In genomic region chr1:39900181-39901005, GRCm38 (mm10) we compare ENCODE assay signal across 8 mouse cellular contexts. TPM values are rescaled to one million over a fixed set of nuclear protein-coding genes. Genes with fewer than 3 reads are reported as not detected.
A peak's percentile ranks its signal among the peaks of the same experiment; 100 is the strongest.
DNase-seq lines count a peak whose midpoint lies in the region; ATAC-seq and TF ChIP-seq lines count a peak whose summit lies in the region.

Gene Map4k4 (plus strand): TSS chr1:39900913.

- H3K79me2 ChIP-seq in macrophage (ENCODE audit: inconsistent target): peaks cover 41% of the 10 kb centered on the region

- peak within 1 kb of the TSS; percentile 100 for H3K9ac ChIP-seq in hindbrain, embryonic 14.5 days

- peak; percentile 63 for DNase-seq in R1 (ENCODE audit: low read depth, low spot score)
- DNase-seq in cerebellum, postnatal 25 days: peak; percentile 84 to 93
- peak; percentile 68 for DNase-seq in gastrocnemius, adult 18-20 months (ENCODE audit: low spot score)
- DNase-seq in hindbrain, embryonic 14.5 days (ENCODE audit: low spot score): peak; percentile 82
- peak; percentile 69 to 81 for DNase-seq in left cerebral cortex, adult 2 months (ENCODE audit: extremely low spot score in 1 of 2, low spot score in 2 of 2)
- DNase-seq in retina, postnatal 7 days (ENCODE audit: low read depth, low spot score): peak; percentile 60
- DNase-seq in urinary bladder, postnatal 14 days (ENCODE audit: low spot score): peak; percentile 83

- peak within 1 kb of the TSS; percentile 90 for H3K4me2 ChIP-seq in hindbrain, embryonic 14.5 days (replicated peaks)

- ATAC-seq in hindbrain, embryonic 14.5 days (ENCODE audit: low FRiP score): peak; percentile 89

- peak within 1 kb of the TSS; percentile 100 for H3K27ac ChIP-seq in hindbrain, embryonic 14.5 days
- H3K27ac ChIP-seq in left cerebral cortex, adult 2 months: peak within 1 kb of the TSS; percentile 95
- H3K27ac ChIP-seq in macrophage: peak within 1 kb of the TSS; percentile 68

- H3K4me3 ChIP-seq in hindbrain, embryonic 14.5 days (replicated peaks; ENCODE audit: low read length): peak within 1 kb of the TSS; percentile 95
- peak within 1 kb of the TSS; percentile 69 for H3K4me3 ChIP-seq in left cerebral cortex, adult 2 months
- H3K4me3 ChIP-seq in macrophage (ENCODE audit: inconsistent target): peak within 1 kb of the TSS; percentile 68

- intact Hi-C loops in left cerebral cortex, adult 2 months (cut with DNase I): loop anchor here (2.0 to 5.0 kb wide), 3 partner anchors 37 to 138 kb away; no protein-coding TSS in a partner anchor

- WGBS in hindbrain, embryonic 14.5 days: under 1% methylated on average over 75 of the region's 97 CpGs
- WGBS in macrophage (ENCODE audit: missing documents): 6% methylated on average over 68 of the region's 97 CpGs

- no peaks in the 10 kb centered on the region for H3K27me3 ChIP-seq in hindbrain, embryonic 14.5 days (ENCODE audit: control insufficient read depth, insufficient read depth, low read length)

- peaks cover 16% of the 10 kb centered on the region for H3K36me3 ChIP-seq in hindbrain, embryonic 14.5 days (replicated peaks; ENCODE audit: control insufficient read depth, insufficient read depth)
- H3K36me3 ChIP-seq in macrophage (ENCODE audit: inconsistent target): no peaks in the 10 kb centered on the region

- H3K4me1 ChIP-seq in hindbrain, embryonic 14.5 days (replicated peaks; ENCODE audit: control insufficient read depth, insufficient read depth, low read length): peaks cover 39% of the 10 kb centered on the region

- no peak for TF ChIP-seq CTCF in left cerebral cortex, adult 2 months (IDR thresholded peaks at IDR 0.05)

- H3K9me3 ChIP-seq in hindbrain, embryonic 14.5 days (ENCODE audit: control insufficient read depth, low read length): no peaks in the 10 kb centered on the region

RNA-seq across cellular contexts. Expression of gene Map4k4, which starts in this region (rescaled TPM):
- total RNA-seq in gastrocnemius, adult 18-20 months (2021): 10 to 100 TPM; 15.2 to 20.9 TPM
- polyA plus RNA-seq in hindbrain, embryonic 14.5 days (2014; fragmentation: Nextera tagmentation; extraction: Ambion mirVana): 46.5 and 51.2 TPM in 2 replicates
- 100 to 1,000 TPM in 1 of 2 experiments, 10 to 100 TPM in 1; 98.8 to 114 TPM for total RNA-seq in left cerebral cortex, adult 2 months (2021)
- 1,000 to 10,000 TPM in 2 of 26 experiments, 100 to 1,000 TPM in 24; 232 to 1,873 (median 398) TPM for total RNA-seq in macrophage (2018; cell fraction: chromatin; rRNA removed)
- total RNA-seq in macrophage (2018; cell fraction: cytosol; rRNA removed): 100 to 1,000 TPM in 2 of 26 experiments, 10 to 100 TPM in 24; 34.4 to 158 (median 66.4) TPM
- 100 to 1,000 TPM in 23 of 26 experiments, 10 to 100 TPM in 3; 92.2 to 545 (median 174) TPM for total RNA-seq in macrophage (2018; cell fraction: nucleus; rRNA removed)
- polyA plus RNA-seq in macrophage (2018): 61.9 to 94.1 TPM (median 66.0 TPM) in 3 replicates

Comparison
In these comparisons a context has a peak if more than half of its experiments do, and no peak if none do; other contexts are left out.
1. Peak in every context shown above with its lines: DNase-seq, ATAC-seq, H3K4me3 ChIP-seq and H3K27ac ChIP-seq.
2. RNA of gene Map4k4 (total RNA-seq): 98.8 to 114 TPM in left cerebral cortex, adult 2 months; 15.2 to 20.9 TPM in gastrocnemius, adult 18-20 months; every median in the first group is over 4 times any median in the second.